Mouse (Mus musculus) heart, adult 2 months (tissue): Measurements from ENCODE around the gene Rbm48.

Source experiments
- EP300 ChIP-seq: fragments of 200-500 bp; IDR thresholded peaks from 2 replicates; pipeline ENCODE4 v1.6.1; 2011; ENCODE audit warnings: low read depth, low read length, control low read depth; ENCODE audit not compliant: insufficient read depth
- POLR2A ChIP-seq: fragments of 200-500 bp; IDR thresholded peaks from 2 replicates; pipeline ENCODE4 v1.6.1; 2011; ENCODE audit warnings: mild to moderate bottlenecking, low read depth, low read length, control low read depth; ENCODE audit not compliant: insufficient read depth

- TF ChIP-seq POLR2A, result no peak
- TF ChIP-seq EP300, result no peak
Observed at GRCm38 (mm10) chr5:3632285-3632684, 35.9 kb upstream of the Rbm48 start.
